Mouse (Mus musculus): ENCODE data around the gene Hmg20a. TPM values are rescaled to one million over a fixed set of nuclear protein-coding genes. Genes with fewer than 3 reads are reported as not detected.

The Hmg20a gene
- total and polyA plus RNA-seq, 3 experiments: 10.9 to 58.2 (median 30.8) TPM

DNA sequence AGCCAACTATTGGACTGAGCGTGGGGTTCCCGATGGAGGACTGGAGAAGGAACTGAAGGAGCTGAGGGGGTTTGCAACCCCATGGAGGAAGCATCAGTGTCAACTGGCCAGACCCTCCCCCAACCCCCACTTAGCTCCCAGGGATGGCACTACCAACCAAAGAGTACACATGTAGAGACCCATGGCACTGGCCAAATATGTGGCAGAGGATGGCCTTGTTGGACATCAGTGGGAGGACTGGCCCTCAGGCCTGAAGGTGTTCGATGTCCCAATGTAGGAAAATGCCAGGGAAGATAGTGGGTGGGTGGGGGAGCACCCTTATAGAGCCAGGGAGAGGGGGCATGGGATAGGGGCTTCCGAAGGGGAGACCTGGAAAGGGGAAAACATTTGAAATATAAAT is 47.8 kb downstream of the Hmg20a start:
- H3K4me1 ChIP-seq (ENCODE audit: insufficient read depth, low read depth, low read length): no peaks in the 10 kb centered on the region
- H3K36me3 ChIP-seq (replicated peaks): peaks cover 63% of the 10 kb centered on the region
- ATAC-seq (ENCODE audit: extremely low read depth, insufficient number of reproducible peaks, low FRiP score, poor library complexity, severe bottlenecking): no peak

DNA sequence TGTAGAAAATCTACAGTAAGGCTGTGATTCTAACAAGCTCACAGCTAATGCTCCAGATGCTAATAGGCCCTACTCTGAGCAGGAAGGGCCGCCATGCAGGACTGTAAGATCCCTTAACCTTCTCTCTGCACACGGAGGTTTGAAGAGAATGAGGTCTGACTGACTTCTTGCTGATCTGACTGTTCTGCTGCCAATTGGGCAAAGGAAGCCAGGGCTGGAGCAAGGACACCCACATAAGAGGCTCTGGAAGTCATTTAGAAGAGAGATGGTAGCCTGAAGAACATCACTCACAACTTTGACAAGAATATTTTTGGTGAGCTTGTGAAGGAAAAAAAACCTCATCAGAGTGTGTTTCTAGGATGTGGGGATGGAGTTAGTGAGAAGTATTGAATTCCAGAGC is 51.2 kb downstream of the Hmg20a start:
- Histone ChIP-seq H3K36me3 (replicated peaks) (peaks cover 81% of the 10 kb centered on the region), H3K9me3 (replicated peaks) (no peaks in the 10 kb centered on the region), H3K4me1 (ENCODE audit: insufficient read depth, low read depth, low read length) (no peaks in the 10 kb centered on the region), H3K4me3 (ENCODE audit: low read depth, low read length) (no peak overlapping the region), H3K27me3 (ENCODE audit: insufficient read depth, low read length) (no peaks in the 10 kb centered on the region)
- ATAC-seq (ENCODE audit: extremely low read depth, insufficient number of reproducible peaks, low FRiP score, poor library complexity, severe bottlenecking) (no peak), DNase-seq (ENCODE audit: low spot score) (no peak)
- no peak for TF ChIP-seq CTCF (IDR thresholded peaks at IDR 0.05; ENCODE audit: low read depth, low read length)

More for the DNA sequence above, 47.8 kb downstream of the Hmg20a start:
- TF ChIP-seq GATA2 (IDR thresholded peaks at IDR 0.05; ENCODE audit: borderline replicate concordance, low read depth, low read length): no peak
- no peak for TF ChIP-seq GATA1 (IDR thresholded peaks at IDR 0.05; ENCODE audit: borderline replicate concordance, low read length)
- TF ChIP-seq CTCF (IDR thresholded peaks at IDR 0.05; ENCODE audit: low read depth, low read length): no peak
- TF ChIP-seq TAL1 (conservative IDR thresholded peaks at IDR 0.05; ENCODE audit: low read depth, low read length): no peak
- no peak for TF ChIP-seq POLR2AphosphoS5 (IDR thresholded peaks at IDR 0.05; ENCODE audit: insufficient replicate concordance, low read depth, low read length)
- Histone ChIP-seq H3K4me3 (ENCODE audit: low read depth, low read length) (no peak overlapping the region), H3K9me3 (replicated peaks) (no peaks in the 10 kb centered on the region), H3K27me3 (ENCODE audit: insufficient read depth, low read length) (no peaks in the 10 kb centered on the region)
- DNase-seq (ENCODE audit: low spot score): no peak

DNA sequence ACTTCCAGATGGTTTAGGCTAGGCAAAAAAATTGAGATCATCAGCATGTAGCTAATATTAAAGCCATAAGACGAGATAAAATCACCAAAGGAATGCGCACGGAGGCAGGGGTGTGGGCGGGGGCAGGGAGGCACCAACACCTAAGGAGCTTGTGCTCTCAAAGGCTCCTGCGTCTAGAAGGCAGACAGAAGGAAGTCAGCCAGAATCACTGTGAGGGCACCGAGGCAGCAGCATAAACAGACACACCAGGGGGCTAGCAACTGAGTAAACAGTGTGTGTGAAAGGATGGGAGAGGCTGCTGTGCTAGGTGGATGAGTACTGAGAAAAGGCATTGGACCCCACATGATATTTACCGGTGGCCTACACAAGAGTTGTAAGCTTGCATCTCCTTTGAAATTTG is 51.9 kb downstream of the Hmg20a start:
- TF ChIP-seq CTCF (IDR thresholded peaks at IDR 0.05; ENCODE audit: low read depth, low read length) (no peak), GATA2 (IDR thresholded peaks at IDR 0.05; ENCODE audit: borderline replicate concordance, low read depth, low read length) (no peak), POLR2AphosphoS5 (IDR thresholded peaks at IDR 0.05; ENCODE audit: insufficient replicate concordance, low read depth, low read length) (no peak), TAL1 (conservative IDR thresholded peaks at IDR 0.05; ENCODE audit: low read depth, low read length) (no peak), GATA1 (IDR thresholded peaks at IDR 0.05; ENCODE audit: borderline replicate concordance, low read length) (no peak)
- H3K4me3 ChIP-seq (ENCODE audit: low read depth, low read length): no peak overlapping the region
- H3K27me3 ChIP-seq (ENCODE audit: insufficient read depth, low read length): no peaks in the 10 kb centered on the region
- H3K36me3 ChIP-seq (replicated peaks): peaks cover 81% of the 10 kb centered on the region
- no peak for ATAC-seq (ENCODE audit: extremely low read depth, insufficient number of reproducible peaks, low FRiP score, poor library complexity, severe bottlenecking)
- no peak for DNase-seq (ENCODE audit: low spot score)
- H3K9me3 ChIP-seq (replicated peaks): no peaks in the 10 kb centered on the region
- H3K4me1 ChIP-seq (ENCODE audit: insufficient read depth, low read depth, low read length): no peaks in the 10 kb centered on the region

DNA sequence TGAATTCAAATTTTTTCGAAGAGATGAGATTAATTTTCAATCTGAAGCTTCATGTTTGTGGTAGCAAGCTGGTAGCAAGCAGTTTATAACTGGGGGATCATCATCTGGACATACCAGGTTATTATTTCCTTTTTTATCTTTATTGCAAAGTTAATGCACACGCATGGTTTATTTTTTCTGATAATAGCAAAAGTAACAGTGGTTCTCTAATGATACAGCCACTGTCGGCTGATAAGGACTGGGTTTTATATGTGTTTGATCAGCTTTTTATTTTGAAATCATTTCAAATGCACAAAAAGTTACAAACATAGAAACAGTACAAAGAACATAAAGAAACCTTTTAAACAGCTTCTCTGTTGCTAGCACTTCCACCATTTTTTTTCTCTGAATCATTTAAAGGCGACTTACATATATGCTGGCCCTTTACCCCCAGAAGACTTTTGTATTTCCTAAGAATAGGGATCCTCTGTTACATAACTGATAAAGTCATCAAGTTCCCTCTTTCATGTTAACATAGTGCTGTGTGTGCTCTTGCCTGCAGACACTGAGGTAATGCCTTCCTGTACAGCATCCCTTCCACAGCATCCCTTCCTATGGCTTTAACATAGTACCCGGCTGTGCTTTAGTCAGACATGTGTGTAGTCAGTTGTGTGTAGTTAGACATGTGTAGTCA is 60.7 kb downstream of the Hmg20a start:
- no peaks in the 10 kb centered on the region for H3K27me3 ChIP-seq (ENCODE audit: insufficient read depth, low read length)
- H3K9me3 ChIP-seq (replicated peaks): no peaks in the 10 kb centered on the region
- TF ChIP-seq CTCF (IDR thresholded peaks at IDR 0.05; ENCODE audit: low read depth, low read length) (no peak), GATA1 (IDR thresholded peaks at IDR 0.05; ENCODE audit: borderline replicate concordance, low read length) (no peak), GATA2 (IDR thresholded peaks at IDR 0.05; ENCODE audit: borderline replicate concordance, low read depth, low read length) (no peak), POLR2AphosphoS5 (IDR thresholded peaks at IDR 0.05; ENCODE audit: insufficient replicate concordance, low read depth, low read length) (no peak), TAL1 (conservative IDR thresholded peaks at IDR 0.05; ENCODE audit: low read depth, low read length) (no peak)
- H3K4me1 ChIP-seq (ENCODE audit: insufficient read depth, low read depth, low read length): peaks cover 5% of the 10 kb centered on the region
- ATAC-seq (ENCODE audit: extremely low read depth, insufficient number of reproducible peaks, low FRiP score, poor library complexity, severe bottlenecking) (no peak), DNase-seq (ENCODE audit: low spot score) (no peak)
- no peak overlapping the region for H3K4me3 ChIP-seq (ENCODE audit: low read depth, low read length)
- peaks cover 74% of the 10 kb centered on the region for H3K36me3 ChIP-seq (replicated peaks)

DNA sequence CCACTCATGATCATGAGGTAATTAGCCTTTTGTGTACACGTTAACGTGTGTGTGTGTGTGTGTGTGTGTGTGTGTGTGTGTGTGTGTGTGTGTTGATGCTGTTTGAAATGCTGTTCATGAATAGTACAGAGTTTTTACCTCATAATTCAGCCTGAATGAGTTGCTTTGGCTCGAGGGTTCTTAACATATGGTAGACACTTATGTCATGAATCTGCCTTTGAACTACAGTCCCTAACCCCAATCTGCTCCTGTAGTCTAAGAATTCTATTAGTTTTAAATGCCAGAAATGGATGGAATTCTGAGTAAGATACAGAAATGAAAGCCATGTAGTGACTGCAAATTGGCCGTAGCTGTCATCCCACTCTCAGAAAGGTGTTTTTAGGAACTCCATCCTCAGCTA is 64.2 kb downstream of the Hmg20a start:
- ATAC-seq (ENCODE audit: extremely low read depth, insufficient number of reproducible peaks, low FRiP score, poor library complexity, severe bottlenecking) (no peak), DNase-seq (ENCODE audit: low spot score) (no peak)
- peaks cover 67% of the 10 kb centered on the region for H3K36me3 ChIP-seq (replicated peaks)
- no peaks in the 10 kb centered on the region for H3K9me3 ChIP-seq (replicated peaks)
- H3K27me3 ChIP-seq (ENCODE audit: insufficient read depth, low read length): no peaks in the 10 kb centered on the region
- H3K4me1 ChIP-seq (ENCODE audit: insufficient read depth, low read depth, low read length): peaks cover 5% of the 10 kb centered on the region
- no peak overlapping the region for H3K4me3 ChIP-seq (ENCODE audit: low read depth, low read length)
- TF ChIP-seq GATA1 (IDR thresholded peaks at IDR 0.05; ENCODE audit: borderline replicate concordance, low read length) (no peak), GATA2 (IDR thresholded peaks at IDR 0.05; ENCODE audit: borderline replicate concordance, low read depth, low read length) (no peak), POLR2AphosphoS5 (IDR thresholded peaks at IDR 0.05; ENCODE audit: insufficient replicate concordance, low read depth, low read length) (no peak), CTCF (IDR thresholded peaks at IDR 0.05; ENCODE audit: low read depth, low read length) (no peak)

DNA sequence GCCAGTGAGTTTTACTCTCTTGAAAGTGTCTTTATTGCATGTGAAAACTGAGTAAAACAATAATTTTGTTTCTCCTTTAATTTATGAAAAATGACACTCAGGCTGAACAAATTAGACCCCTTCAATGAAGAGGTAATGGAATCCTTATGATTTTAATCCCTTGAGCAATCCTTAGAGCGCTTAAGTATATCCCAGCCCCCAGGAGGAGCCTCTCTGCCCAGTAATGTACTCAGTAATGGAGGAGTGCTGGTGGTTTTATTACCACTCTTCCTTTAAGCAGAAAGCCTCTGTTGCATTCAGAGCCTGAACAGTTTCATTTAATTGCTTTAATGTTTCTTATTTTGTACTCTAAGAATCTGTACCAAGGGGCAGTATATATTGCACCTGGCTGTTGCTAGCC is 67.0 kb downstream of the Hmg20a start:
- TF ChIP-seq TAL1 (conservative IDR thresholded peaks at IDR 0.05; ENCODE audit: low read depth, low read length): no peak
- no peak for TF ChIP-seq GATA1 (IDR thresholded peaks at IDR 0.05; ENCODE audit: borderline replicate concordance, low read length)
- no peak for TF ChIP-seq GATA2 (IDR thresholded peaks at IDR 0.05; ENCODE audit: borderline replicate concordance, low read depth, low read length)
- no peak for TF ChIP-seq POLR2AphosphoS5 (IDR thresholded peaks at IDR 0.05; ENCODE audit: insufficient replicate concordance, low read depth, low read length)
- TF ChIP-seq CTCF (IDR thresholded peaks at IDR 0.05; ENCODE audit: low read depth, low read length): no peak
- no peak overlapping the region for H3K4me3 ChIP-seq (ENCODE audit: low read depth, low read length)
- H3K9me3 ChIP-seq (replicated peaks): no peaks in the 10 kb centered on the region
- peaks cover 78% of the 10 kb centered on the region for H3K36me3 ChIP-seq (replicated peaks)
- H3K4me1 ChIP-seq (ENCODE audit: insufficient read depth, low read depth, low read length): no peaks in the 10 kb centered on the region
- H3K27me3 ChIP-seq (ENCODE audit: insufficient read depth, low read length): no peaks in the 10 kb centered on the region
- ATAC-seq (ENCODE audit: extremely low read depth, insufficient number of reproducible peaks, low FRiP score, poor library complexity, severe bottlenecking) (no peak), DNase-seq (ENCODE audit: low spot score) (no peak)
